Mouse (Mus musculus): ENCODE results near the gene Cntln. TPM values are rescaled to one million over a fixed set of nuclear protein-coding genes. Genes with fewer than 3 reads are reported as not detected.

Cntln gene
- total and polyA plus RNA-seq, 3 experiments, result not detected

GRCm38 (mm10) chr4:84885271-84885540 lies 1.1 kb downstream of the Cntln start:
- Histone ChIP-seq H3K27ac (ENCODE audit: control insufficient read depth, low read depth, low read length) (no peak overlapping the region), H3K4me1 (ENCODE audit: control insufficient read depth in 1 of 2, insufficient read depth in 2 of 2, low read length in 2 of 2) (no peaks in the 10 kb centered on the region), H3K4me3 (ENCODE audit: control insufficient read depth in 1 of 2, insufficient read depth in 1 of 2, low read depth in 2 of 2, low read length in 2 of 2) (no peak overlapping the region), H3K27me3 (ENCODE audit: control insufficient read depth in 1 of 2, insufficient read depth in 2 of 2, low read length in 2 of 2) (no peaks in the 10 kb centered on the region), H3K36me3 (ENCODE audit: control insufficient read depth in 1 of 2, insufficient read depth in 2 of 2, low read length in 2 of 2) (no peaks in the 10 kb centered on the region), H3K9me3 (replicated peaks; ENCODE audit: insufficient read depth, low read length) (no peaks in the 10 kb centered on the region), H3K79me2 (ENCODE audit: control insufficient read depth, insufficient read depth, low read length, poor library complexity) (no peaks in the 10 kb centered on the region), H3K9ac (ENCODE audit: control insufficient read depth, low read depth, low read length, poor library complexity, severe bottlenecking) (no peak overlapping the region)
- TF ChIP-seq MYC (IDR thresholded peaks at IDR 0.05; ENCODE audit: low read depth, low read length) (no peak), POLR2AphosphoS2 (IDR thresholded peaks at IDR 0.05; ENCODE audit: low read length) (no peak), NRF1 (IDR thresholded peaks at IDR 0.05; ENCODE audit: insufficient read depth, low read depth, low read length, poor library complexity, severe bottlenecking) (no peak), TBP (IDR thresholded peaks at IDR 0.05; ENCODE audit: low read depth, low read length) (no peak), CHD1 (IDR thresholded peaks at IDR 0.05; ENCODE audit: low read depth, low read length) (no peak), HCFC1 (IDR thresholded peaks at IDR 0.05; ENCODE audit: low read depth, low read length) (no peak), ZKSCAN1 (IDR thresholded peaks at IDR 0.05; ENCODE audit: low read depth, low read length) (no peak), E2F4 (IDR thresholded peaks at IDR 0.05; ENCODE audit: borderline replicate concordance, low read depth, low read length) (no peak)
- DNase-seq (ENCODE audit: low read depth, low spot score), result no peak

DNA sequence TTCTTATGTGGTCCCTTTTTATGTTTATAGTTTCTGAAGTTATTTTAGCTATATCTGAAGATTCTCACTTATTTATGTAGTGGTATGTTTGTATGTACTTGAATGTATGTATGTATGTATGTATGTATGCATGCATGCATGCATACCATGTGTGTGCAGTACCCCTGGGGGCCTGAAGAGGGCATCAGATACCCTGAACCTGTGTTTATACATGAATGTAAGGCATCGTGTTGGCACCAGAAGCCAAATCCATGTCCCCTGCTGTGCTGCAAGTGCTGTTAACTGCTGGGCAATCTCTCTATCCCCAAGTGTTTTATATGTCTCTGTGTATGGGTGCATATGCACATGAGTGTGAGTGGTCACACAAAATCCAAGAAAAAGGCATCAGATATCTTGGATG lies 34.3 kb downstream of the Cntln start:
- Histone ChIP-seq H3K27ac (ENCODE audit: control insufficient read depth, low read depth, low read length) (no peak overlapping the region), H3K9me3 (replicated peaks; ENCODE audit: insufficient read depth, low read length) (no peaks in the 10 kb centered on the region), H3K9ac (ENCODE audit: control insufficient read depth, low read depth, low read length, poor library complexity, severe bottlenecking) (no peak overlapping the region), H3K79me2 (ENCODE audit: control insufficient read depth, insufficient read depth, low read length, poor library complexity) (no peaks in the 10 kb centered on the region), H3K36me3 (ENCODE audit: control insufficient read depth in 1 of 2, insufficient read depth in 2 of 2, low read length in 2 of 2) (no peaks in the 10 kb centered on the region), H3K27me3 (ENCODE audit: control insufficient read depth in 1 of 2, insufficient read depth in 2 of 2, low read length in 2 of 2) (no peaks in the 10 kb centered on the region), H3K4me1 (ENCODE audit: control insufficient read depth in 1 of 2, insufficient read depth in 2 of 2, low read length in 2 of 2) (no peaks in the 10 kb centered on the region), H3K4me3 (ENCODE audit: control insufficient read depth in 1 of 2, insufficient read depth in 1 of 2, low read depth in 2 of 2, low read length in 2 of 2) (no peak overlapping the region)
- 0 out of 6 replicates have a peak, but pooled peaks of 1 of the 3 experiments have one; percentile 15 for TF ChIP-seq CTCF (IDR thresholded peaks at IDR 0.05 in 2 of 3, conservative IDR thresholded peaks at IDR 0.05 in 1 of 3; ENCODE audit: control insufficient read depth in 1 of 3, insufficient read depth in 1 of 3, low read depth in 2 of 3, low read length in 3 of 3, poor library complexity in 1 of 3, severe bottlenecking in 1 of 3)
- TF ChIP-seq MYC (IDR thresholded peaks at IDR 0.05; ENCODE audit: low read depth, low read length), result no peak
- peak; percentile 1 for DNase-seq (ENCODE audit: low read depth, low spot score)

GRCm38 (mm10) chr4:84934342-84934929 lies 50.3 kb downstream of the Cntln start:
- Histone ChIP-seq H3K4me1 (ENCODE audit: control insufficient read depth in 1 of 2, insufficient read depth in 2 of 2, low read length in 2 of 2) (no peaks in the 10 kb centered on the region), H3K27me3 (ENCODE audit: control insufficient read depth in 1 of 2, insufficient read depth in 2 of 2, low read length in 2 of 2) (no peaks in the 10 kb centered on the region), H3K9me3 (replicated peaks; ENCODE audit: insufficient read depth, low read length) (no peaks in the 10 kb centered on the region), H3K36me3 (ENCODE audit: control insufficient read depth in 1 of 2, insufficient read depth in 2 of 2, low read length in 2 of 2) (no peaks in the 10 kb centered on the region), H3K27ac (ENCODE audit: control insufficient read depth, low read depth, low read length) (no peak overlapping the region), H3K4me3 (ENCODE audit: control insufficient read depth in 1 of 2, insufficient read depth in 1 of 2, low read depth in 2 of 2, low read length in 2 of 2) (no peak overlapping the region), H3K79me2 (ENCODE audit: control insufficient read depth, insufficient read depth, low read length, poor library complexity) (no peaks in the 10 kb centered on the region), H3K9ac (ENCODE audit: control insufficient read depth, low read depth, low read length, poor library complexity, severe bottlenecking) (no peak overlapping the region)
- TF ChIP-seq CHD2 (IDR thresholded peaks at IDR 0.05; ENCODE audit: low read length) (no peak), MAX (IDR thresholded peaks at IDR 0.05; ENCODE audit: low read length) (no peak), SMC3 (IDR thresholded peaks at IDR 0.05; ENCODE audit: low read depth, low read length) (no peak), MAFK (IDR thresholded peaks at IDR 0.05; ENCODE audit: borderline replicate concordance, low read depth, low read length) (no peak), ZNF384 (IDR thresholded peaks at IDR 0.05; ENCODE audit: low read depth, low read length) (no peak), NRF1 (IDR thresholded peaks at IDR 0.05; ENCODE audit: insufficient read depth, low read depth, low read length, poor library complexity, severe bottlenecking) (no peak), USF2 (IDR thresholded peaks at IDR 0.05; ENCODE audit: borderline replicate concordance in 1 of 2, insufficient read depth in 1 of 2, low read depth in 1 of 2, low read length in 2 of 2) (no peak), NELFE (IDR thresholded peaks at IDR 0.05; ENCODE audit: low read depth, low read length) (no peak), MAZ (IDR thresholded peaks at IDR 0.05; ENCODE audit: low read depth, low read length) (no peak)
- no peak for DNase-seq (ENCODE audit: low read depth, low spot score)

Data from MEL (cell line).